Mouse (Mus musculus) ES-Bruce4 (cell line): Measurements from ENCODE around the gene Zfp777.

Source experiments
- CTCF ChIP-seq: IDR thresholded peaks from one replicate; pipeline ENCODE4 v1.8.1; 2011; ENCODE audit warnings: low read depth, low read length
- EP300 ChIP-seq: IDR thresholded peaks from 2 replicates; pipeline ENCODE4 v1.6.1; 2011; ENCODE audit warnings: low read depth, low read length; ENCODE audit not compliant: insufficient read depth
- POLR2A ChIP-seq: IDR thresholded peaks from one replicate; pipeline ENCODE4 v1.8.1; 2011; ENCODE audit warnings: low read length; ENCODE audit not compliant: insufficient read depth

DNA sequence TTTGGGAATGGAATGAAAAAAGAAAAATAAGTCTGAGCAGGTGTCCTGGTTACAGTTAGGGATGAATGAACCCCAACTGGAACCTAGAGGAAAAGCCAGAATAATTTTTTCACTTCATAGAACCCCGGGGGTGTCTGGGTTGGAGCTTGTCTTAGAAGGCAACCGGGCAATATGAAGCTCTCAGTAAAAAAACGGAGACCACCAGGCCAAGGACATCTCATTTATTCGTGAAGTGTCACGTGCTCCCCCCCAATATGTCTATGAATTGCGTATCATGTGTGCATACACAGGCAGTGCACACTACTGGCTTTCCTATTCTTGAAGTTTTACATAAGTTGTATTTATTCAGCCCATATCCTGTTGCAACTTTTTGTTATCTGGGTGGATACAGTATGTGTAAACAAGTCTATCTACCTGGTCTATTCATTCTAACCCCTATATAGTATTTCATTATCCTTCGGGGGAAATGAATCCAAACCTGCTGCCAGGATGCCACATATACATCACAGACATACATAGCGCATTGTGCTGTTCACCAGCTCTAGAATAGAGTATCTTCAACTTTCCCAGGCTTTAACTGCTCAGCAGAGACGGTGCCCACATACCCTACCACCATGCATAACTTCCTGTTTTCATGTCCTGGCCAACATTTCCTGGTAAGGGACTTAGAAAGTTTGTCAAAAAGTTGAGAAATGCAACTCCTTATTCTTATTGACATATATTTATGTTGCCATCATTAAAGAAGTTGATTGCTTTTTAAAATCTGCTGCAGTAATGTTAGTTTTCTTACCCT is 758 bp upstream of the Zfp777 start:
- TF ChIP-seq EP300 (no peak), CTCF (no peak), POLR2A (no peak)
